Mouse (Mus musculus) small intestine, adult 2 months (tissue): ENCODE measurements around the gene Gm4969. TPM values are rescaled to one million over a fixed set of nuclear protein-coding genes. Genes with fewer than 3 reads are reported as not detected.
A peak's percentile ranks its signal among the peaks of the same experiment; 100 is the strongest.

Experiments
- H3K27ac ChIP-seq: fragments of 200-500 bp; 2 replicates; pipeline ENCODE4 v1.5.1; 2012; ENCODE audit warnings: low read depth, low read length, control low read depth, inconsistent platforms; ENCODE audit not compliant: insufficient read depth
- H3K27me3 ChIP-seq: fragments of 200-500 bp; 2 replicates; pipeline ENCODE4 v1.6.1; 2012; ENCODE audit warnings: mild to moderate bottlenecking, moderate library complexity, low read length, inconsistent platforms; ENCODE audit not compliant: control insufficient read depth, insufficient read depth
- H3K36me3 ChIP-seq: fragments of 200-500 bp; 2 replicates; pipeline ENCODE4 v1.6.1; 2012; ENCODE audit warnings: mild to moderate bottlenecking, low read length, control low read depth, inconsistent platforms; ENCODE audit not compliant: control insufficient read depth, insufficient read depth
- H3K4me1 ChIP-seq: fragments of 200-500 bp; 2 replicates; pipeline ENCODE4 v1.6.1; 2012; ENCODE audit warnings: low read length, inconsistent platforms, mixed read lengths; ENCODE audit not compliant: control insufficient read depth, insufficient read depth, insufficient read length
- H3K4me3 ChIP-seq: fragments of 200-500 bp; 2 replicates; pipeline ENCODE4 v1.5.1; 2012; ENCODE audit warnings: low read depth, mild to moderate bottlenecking, control low read depth, inconsistent platforms, low read length, moderate library complexity
- CTCF ChIP-seq: fragments of 200-500 bp; IDR thresholded peaks from 2 replicates; pipeline ENCODE4 v1.5.1; 2012; ENCODE audit warnings: low read depth, mild to moderate bottlenecking, control low read depth, inconsistent platforms, low read length, moderate library complexity, mixed read lengths; ENCODE audit not compliant: insufficient replicate concordance, insufficient read length; ENCODE audit errors: extremely low read depth
- POLR2A ChIP-seq: fragments of 200-500 bp; IDR thresholded peaks from 2 replicates; pipeline ENCODE4 v1.6.1; 2012; ENCODE audit warnings: low read depth, mild to moderate bottlenecking, control low read depth, inconsistent platforms, low read length, moderate library complexity
- WGBS: fragments of 180-500 bp; shearing (Covaris S2); methylation state at CpG from one replicate; pipeline ENCODE4 v1.1.7; 2018; 5-methylcytosine and 5-hydroxymethylcytosine counted together
- polyA plus RNA-seq: library from polyadenylated mRNA; depleted of rRNA; stranded (reverse); fragments of >200 nt; gene quantifications from 2 replicates; pipeline ENCODE4 v1.2.3, GENCODE M21; 2012

Gene Gm4969
- polyA plus RNA-seq, 1 experiment, result not detected

DNA sequence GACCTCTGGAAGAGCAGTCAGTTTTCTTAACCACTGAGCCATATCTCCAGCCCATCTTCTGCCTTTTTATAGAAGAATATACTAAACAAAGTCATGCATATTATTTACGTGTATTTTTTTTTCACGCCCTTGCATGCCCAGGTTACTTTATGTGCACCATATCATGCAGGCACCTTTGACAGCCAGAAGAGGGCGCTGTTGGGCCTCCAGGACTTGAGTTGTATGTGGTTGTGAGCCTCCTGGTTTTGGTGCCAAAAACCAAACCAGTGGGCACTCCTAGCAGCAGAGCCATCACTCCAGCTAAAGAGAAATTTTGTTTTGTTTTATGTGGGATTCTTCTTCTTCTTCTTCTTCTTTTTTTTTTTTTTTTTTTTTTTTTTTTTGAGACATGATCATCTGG lies 48.7 kb downstream of the Gm4969 start:
- TF ChIP-seq POLR2A (no peak), CTCF (peak; percentile 51; the same call in 1 of the 2 replicates)
- no peaks in the 10 kb centered on the region for H3K4me1 ChIP-seq
- no peak overlapping the region for H3K27ac ChIP-seq
- 53% methylated on average over 3 of the region's 3 CpGs for WGBS
- H3K27me3 ChIP-seq, result peaks cover 19% of the 10 kb centered on the region
- H3K4me3 ChIP-seq, result no peak overlapping the region
- no peaks in the 10 kb centered on the region for H3K36me3 ChIP-seq

DNA sequence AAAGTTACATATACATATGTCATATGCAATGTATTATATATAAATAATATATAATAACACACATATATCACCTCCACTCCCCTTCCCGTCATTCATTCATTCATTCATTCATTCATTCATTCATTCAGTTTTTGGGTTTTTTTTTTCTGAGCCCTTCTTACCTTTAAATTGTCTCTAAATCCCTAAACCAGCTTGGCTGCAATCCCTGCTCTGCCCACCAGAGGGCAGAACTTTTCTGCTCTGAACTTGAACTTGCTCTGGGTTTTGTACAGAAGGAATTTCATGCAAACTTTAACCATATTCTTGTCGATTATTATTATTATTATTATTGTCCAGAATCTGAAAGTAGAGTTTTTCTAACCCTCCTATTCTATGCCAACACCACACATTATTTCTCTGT lies 49.5 kb downstream of the Gm4969 start:
- no peak overlapping the region for H3K4me3 ChIP-seq
- H3K27ac ChIP-seq, result no peak overlapping the region
- no peaks in the 10 kb centered on the region for H3K36me3 ChIP-seq
- 0% methylated on average over 2 of the region's 2 CpGs for WGBS
- TF ChIP-seq POLR2A (no peak), CTCF (peak; percentile 39; the same call in 1 of the 2 replicates)
- peaks cover 19% of the 10 kb centered on the region for H3K27me3 ChIP-seq
- no peaks in the 10 kb centered on the region for H3K4me1 ChIP-seq

DNA sequence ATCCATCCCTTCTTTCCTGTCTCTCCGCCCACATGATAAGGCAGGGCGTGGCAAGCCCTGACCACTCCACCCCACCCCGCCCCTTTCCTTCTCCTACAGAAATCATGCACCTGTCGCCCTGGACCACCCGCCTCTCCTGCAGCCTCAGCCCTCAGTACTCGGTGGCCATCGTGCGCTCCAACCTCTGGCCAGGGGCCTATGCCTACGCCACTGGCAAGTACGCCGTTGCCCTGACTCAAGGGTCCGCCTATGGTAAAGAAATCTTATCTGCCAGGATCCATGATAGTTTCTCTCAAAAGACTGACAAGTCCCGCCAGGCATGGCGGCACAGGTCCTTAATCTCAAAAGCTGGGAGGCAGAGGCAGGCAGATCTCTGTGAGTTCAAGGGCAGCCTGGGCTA lies 50.2 kb downstream of the Gm4969 start:
- no peak overlapping the region for H3K4me3 ChIP-seq
- no peaks in the 10 kb centered on the region for H3K36me3 ChIP-seq
- no peak overlapping the region for H3K27ac ChIP-seq
- no peaks in the 10 kb centered on the region for H3K4me1 ChIP-seq
- no peak for TF ChIP-seq POLR2A
- no peak for TF ChIP-seq CTCF
- WGBS, result 47% methylated on average over 14 of the region's 14 CpGs
- H3K27me3 ChIP-seq, result peaks cover 19% of the 10 kb centered on the region

DNA sequence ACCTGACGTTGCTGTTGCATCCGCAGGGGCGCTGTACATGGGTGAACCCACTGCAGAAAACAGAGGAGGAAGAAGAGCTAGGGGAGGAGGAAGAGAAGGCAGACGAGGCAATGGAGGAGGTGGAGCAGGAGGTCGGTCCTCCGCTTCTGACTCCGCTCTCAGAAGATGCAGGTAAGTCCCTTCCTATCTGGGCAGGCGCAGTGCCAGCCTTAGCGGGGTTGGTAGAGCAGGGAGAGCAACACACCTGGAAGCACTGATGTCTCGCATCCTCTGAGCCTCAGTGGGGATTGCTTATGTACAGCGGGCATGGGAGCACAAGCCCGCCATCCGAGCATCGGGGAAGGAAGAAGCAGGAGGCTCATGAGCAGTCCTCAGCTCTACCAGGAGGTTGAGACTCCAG lies 51.1 kb downstream of the Gm4969 start:
- Histone ChIP-seq H3K27ac (no peak overlapping the region), H3K4me1 (no peaks in the 10 kb centered on the region), H3K36me3 (no peaks in the 10 kb centered on the region), H3K27me3 (peaks cover 19% of the 10 kb centered on the region), H3K4me3 (no peak overlapping the region)
- TF ChIP-seq POLR2A (no peak), CTCF (no peak)
- 41% methylated on average over 14 of the region's 14 CpGs for WGBS

DNA sequence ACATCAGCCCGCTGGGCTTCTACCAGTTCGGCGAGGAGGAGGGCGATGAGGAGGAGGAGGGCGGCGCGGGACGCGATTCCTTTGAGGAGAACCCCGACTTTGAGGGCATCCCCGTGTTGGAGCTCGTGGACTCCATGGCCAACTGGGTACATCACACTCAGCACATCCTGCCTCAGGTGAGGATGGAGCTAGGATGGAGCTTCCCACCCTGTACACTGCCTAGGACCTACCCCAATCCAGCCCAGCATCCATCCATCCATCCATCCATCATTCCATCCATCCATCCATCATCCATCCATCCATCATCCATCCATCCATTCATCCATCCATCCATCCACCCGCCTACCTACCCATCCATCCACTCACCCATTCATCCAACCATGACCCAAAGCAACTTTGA lies 52.3 kb downstream of the Gm4969 start:
- no peaks in the 10 kb centered on the region for H3K4me1 ChIP-seq
- peaks cover 19% of the 10 kb centered on the region for H3K27me3 ChIP-seq
- no peak for TF ChIP-seq CTCF
- TF ChIP-seq POLR2A, result no peak
- no peaks in the 10 kb centered on the region for H3K36me3 ChIP-seq
- WGBS, result 45% methylated on average over 13 of the region's 13 CpGs
- H3K4me3 ChIP-seq, result no peak overlapping the region
- no peak overlapping the region for H3K27ac ChIP-seq

DNA sequence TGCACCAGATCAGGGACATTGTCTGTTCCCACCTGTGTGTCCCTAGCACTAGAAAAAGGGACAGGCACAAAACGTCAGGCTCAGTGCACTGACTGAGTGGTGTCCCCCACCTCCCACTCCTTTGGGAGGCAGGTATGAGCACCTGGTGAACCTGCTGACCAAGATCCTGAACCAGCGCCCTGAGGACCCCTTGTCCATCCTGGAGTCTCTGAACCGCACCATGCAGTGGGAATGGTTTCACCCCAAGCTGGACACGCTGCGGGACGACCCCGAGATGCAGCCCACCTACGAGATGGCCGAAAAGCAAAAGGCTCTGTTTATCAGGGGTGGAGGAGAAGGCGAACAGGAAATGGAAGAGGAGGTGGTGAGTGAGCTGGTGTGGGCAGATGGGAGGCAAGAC lies 60.8 kb downstream of the Gm4969 start:
- H3K36me3 ChIP-seq, result peaks cover 2% of the 10 kb centered on the region; the same call in 1 of the 2 replicates
- no peak overlapping the region for H3K4me3 ChIP-seq
- H3K4me1 ChIP-seq, result no peaks in the 10 kb centered on the region
- 84% methylated on average over 10 of the region's 10 CpGs for WGBS
- TF ChIP-seq POLR2A, result no peak
- no peak for TF ChIP-seq CTCF
- no peaks in the 10 kb centered on the region for H3K27me3 ChIP-seq
- H3K27ac ChIP-seq, result no peak overlapping the region

DNA sequence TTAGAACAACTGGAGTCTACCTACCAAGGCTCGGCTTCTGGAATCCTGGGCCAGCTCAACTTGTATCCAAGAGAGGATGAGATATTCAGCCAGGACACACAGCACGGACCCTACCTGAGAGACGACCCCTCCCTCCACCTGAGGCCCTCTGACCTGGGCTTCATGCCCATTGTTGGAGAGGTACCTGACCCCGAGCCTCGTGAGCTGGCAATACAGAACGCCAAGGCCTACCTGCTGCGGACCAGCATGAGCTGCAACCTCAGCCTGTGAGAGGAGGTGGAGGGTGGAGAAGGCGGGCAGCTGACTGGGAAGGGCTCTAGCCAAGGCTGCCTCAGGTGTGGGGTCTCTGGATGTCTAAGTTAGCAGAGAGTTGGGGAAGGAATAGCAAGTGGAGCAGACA lies 63.1 kb downstream of the Gm4969 start:
- H3K36me3 ChIP-seq, result peaks cover 17% of the 10 kb centered on the region; the same call in 1 of the 2 replicates
- H3K27me3 ChIP-seq, result no peaks in the 10 kb centered on the region
- H3K4me3 ChIP-seq, result no peak overlapping the region
- no peaks in the 10 kb centered on the region for H3K4me1 ChIP-seq
- H3K27ac ChIP-seq, result no peak overlapping the region
- no peak for TF ChIP-seq CTCF
- TF ChIP-seq POLR2A, result no peak
- 82% methylated on average over 8 of the region's 8 CpGs for WGBS

DNA sequence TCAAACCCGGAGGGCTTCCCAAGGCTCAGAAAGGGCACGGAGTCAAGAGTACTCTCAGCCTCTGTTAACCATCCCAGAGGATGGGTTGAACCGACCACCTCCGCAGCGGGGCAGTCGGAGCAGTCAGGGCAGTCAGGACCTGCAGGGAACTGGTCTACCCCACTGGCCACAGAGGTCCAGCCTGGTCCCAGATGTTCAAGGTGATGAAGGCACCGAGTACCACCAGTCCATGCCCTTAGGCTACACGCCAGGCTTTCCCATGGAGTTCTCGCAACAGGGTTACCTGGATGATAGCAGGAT lies 63.4 kb downstream of the Gm4969 start:
- no peak overlapping the region for H3K4me3 ChIP-seq
- H3K36me3 ChIP-seq, result peaks cover 20% of the 10 kb centered on the region; the same call in 1 of the 2 replicates
- H3K27ac ChIP-seq, result no peak overlapping the region
- WGBS, result 80% methylated on average over 9 of the region's 9 CpGs
- no peak for TF ChIP-seq CTCF
- no peak for TF ChIP-seq POLR2A
- no peaks in the 10 kb centered on the region for H3K27me3 ChIP-seq
- H3K4me1 ChIP-seq, result no peaks in the 10 kb centered on the region
